15 mouse cellular contexts compared by ENCODE assay signal in genomic region chr7:24533806-24534205, GRCm38 (mm10). TPM values are rescaled to one million over a fixed set of nuclear protein-coding genes. Genes with fewer than 3 reads are reported as not detected.
DNase-seq lines count a peak whose midpoint lies in the region; ATAC-seq and TF ChIP-seq lines count a peak whose summit lies in the region.
"Had no signal": no experiment of that assay in that cellular context is flagged by ENCODE, and none has a peak within 500 bp of the region (broad histone marks: within the 10 kb centered on the region; RNA-seq: fewer than 3 reads in every experiment).

No protein-coding gene starts in this region.

- peak; percentile 41 to 42 for DNase-seq in cerebellum, postnatal 25 days
- no peak for DNase-seq in cerebellum, adult 11 months
- no peak for DNase-seq in neural tube, embryonic 10.5 days (ENCODE audit: extremely low spot score, low spot score)
- no peak for DNase-seq in hindbrain, postnatal 0 days (ENCODE audit: low spot score)
- DNase-seq in spleen, postnatal 4 days (ENCODE audit: low spot score in 2 of 2): no peak
- no peak for DNase-seq in retina, postnatal 1 day
- DNase-seq: adrenal gland, postnatal 36 days; cerebellum, adult 8-10 months; gastrocnemius, postnatal 25 days; lung, postnatal 14 days had no signal

- peak overlapping the region; percentile 46 for H3K4me2 ChIP-seq in neural tube, embryonic 12.5 days (replicated peaks)
- peak overlapping the region; percentile 37 for H3K4me2 ChIP-seq in hindbrain, postnatal 0 days (ENCODE audit: low read depth, low read length)
- H3K4me2 ChIP-seq in neural tube, embryonic 14.5 days (ENCODE audit: low read depth, low read length): 0 out of 2 replicates have a peak overlapping the region, but pooled peaks have one; percentile 8

- H3K27me3 ChIP-seq in neural tube, embryonic 12.5 days (replicated peaks): peaks cover 14% of the 10 kb centered on the region
- no peaks in the 10 kb centered on the region for H3K27me3 ChIP-seq in hindbrain, postnatal 0 days (ENCODE audit: insufficient read depth, low read length)
- no peaks in the 10 kb centered on the region for H3K27me3 ChIP-seq in neural tube, embryonic 14.5 days (ENCODE audit: control insufficient read depth, insufficient read depth, low read length)

- no peak overlapping the region for H3K27ac ChIP-seq in neural tube, embryonic 12.5 days
- no peak overlapping the region for H3K27ac ChIP-seq in hindbrain, postnatal 0 days
- no peak overlapping the region for H3K27ac ChIP-seq in neural tube, embryonic 14.5 days (ENCODE audit: low read depth, low read length)

- WGBS in neural tube, embryonic 12.5 days: 15% methylated on average over 42 of the region's 42 CpGs
- 27% methylated on average over 42 of the region's 42 CpGs for WGBS in hindbrain, postnatal 0 days
- 17% methylated on average over 23 of the region's 42 CpGs for WGBS in neural tube, embryonic 14.5 days

- H3K9me3 ChIP-seq in neural tube, embryonic 12.5 days: no peaks in the 10 kb centered on the region
- no peaks in the 10 kb centered on the region for H3K9me3 ChIP-seq in hindbrain, postnatal 0 days (ENCODE audit: low read length)
- no peaks in the 10 kb centered on the region for H3K9me3 ChIP-seq in neural tube, embryonic 14.5 days (ENCODE audit: control insufficient read depth, low read length)

- H3K4me1 ChIP-seq in neural tube, embryonic 12.5 days: peaks cover 35% of the 10 kb centered on the region
- H3K4me1 ChIP-seq in hindbrain, postnatal 0 days (ENCODE audit: insufficient read depth, low read length): peaks cover 12% of the 10 kb centered on the region; the same call in 1 of the 2 replicates
- peaks cover 33% of the 10 kb centered on the region for H3K4me1 ChIP-seq in neural tube, embryonic 14.5 days (ENCODE audit: control insufficient read depth, insufficient read depth, low read length)

- H3K36me3 ChIP-seq in neural tube, embryonic 12.5 days: peaks cover 34% of the 10 kb centered on the region
- peaks cover 17% of the 10 kb centered on the region; the same call in 1 of the 2 replicates for H3K36me3 ChIP-seq in hindbrain, postnatal 0 days (ENCODE audit: insufficient read depth, low read length)
- H3K36me3 ChIP-seq in neural tube, embryonic 14.5 days (ENCODE audit: control insufficient read depth, insufficient read depth, low read length): peaks cover 16% of the 10 kb centered on the region

- no peak overlapping the region; the same call in 1 of the 2 replicates for H3K4me3 ChIP-seq in neural tube, embryonic 12.5 days
- H3K4me3 ChIP-seq in hindbrain, postnatal 0 days (ENCODE audit: low read length): no peak overlapping the region
- H3K4me3 ChIP-seq in neural tube, embryonic 14.5 days (ENCODE audit: low read depth, low read length): peak overlapping the region; percentile 13; the same call in 1 of the 2 replicates
- H3K4me3 ChIP-seq: erythroblast, embryonic 14.5 days had no signal

- H3K9ac ChIP-seq in neural tube, embryonic 12.5 days: peak overlapping the region; percentile 33; the same call in 1 of the 2 replicates
- H3K9ac ChIP-seq in hindbrain, postnatal 0 days (replicated peaks; ENCODE audit: low read length): no peak overlapping the region; the same call in 1 of the 2 replicates
- no peak overlapping the region; the same call in 1 of the 2 replicates for H3K9ac ChIP-seq in neural tube, embryonic 14.5 days (replicated peaks; ENCODE audit: low read depth, low read length)

- no peak for TF ChIP-seq CTCF in hindbrain, postnatal 0 days (IDR thresholded peaks at IDR 0.05; ENCODE audit: low read depth)

- ATAC-seq in neural tube, embryonic 12.5 days (ENCODE audit: low FRiP score, low read depth): no peak
- no peak for ATAC-seq in hindbrain, postnatal 0 days
- ATAC-seq in neural tube, embryonic 14.5 days (ENCODE audit: low read depth): no peak
- ATAC-seq: intestine, postnatal 0 days had no signal

RNA-seq across cellular contexts. Expression of gene Irgq, which starts 3.3 kb away (rescaled TPM):
- 27.5 and 30.7 TPM in 2 replicates for polyA plus RNA-seq in neural tube, embryonic 12.5 days (2016; fragmentation: Nextera tagmentation; extraction: Ambion mirVana)
- 103 and 107 TPM in 2 replicates for total RNA-seq in hindbrain, postnatal 0 days (2014; rRNA removed)
- polyA plus RNA-seq in hindbrain, postnatal 0 days (2015; fragmentation: Nextera tagmentation; extraction: Ambion mirVana): 16.9 and 20.0 TPM in 2 replicates
- 21.5 and 27.0 TPM in 2 replicates for polyA plus RNA-seq in neural tube, embryonic 14.5 days (2014; fragmentation: Nextera tagmentation; extraction: Ambion mirVana)

RNA-seq across cellular contexts. Expression of gene Pinlyp, which starts 12.1 kb away (rescaled TPM):
- polyA plus RNA-seq in neural tube, embryonic 12.5 days (2016; fragmentation: Nextera tagmentation; extraction: Ambion mirVana): not detected in 2 replicates
- total RNA-seq in hindbrain, postnatal 0 days (2014; rRNA removed): not detected in 2 replicates
- polyA plus RNA-seq in hindbrain, postnatal 0 days (2015; fragmentation: Nextera tagmentation; extraction: Ambion mirVana): not detected in 2 replicates
- not detected in 2 replicates for polyA plus RNA-seq in neural tube, embryonic 14.5 days (2014; fragmentation: Nextera tagmentation; extraction: Ambion mirVana)
- total RNA-seq: adrenal gland, postnatal 36 days; gastrocnemius, postnatal 25 days; left cerebral cortex, adult 8-10 months had no signal
- polyA plus RNA-seq: erythroblast, embryonic 14.5 days; intestine, postnatal 0 days had no signal

RNA-seq across cellular contexts. Expression of gene Xrcc1, which starts 12.3 kb away (rescaled TPM):
- 83.4 and 89.8 TPM in 2 replicates for polyA plus RNA-seq in neural tube, embryonic 12.5 days (2016; fragmentation: Nextera tagmentation; extraction: Ambion mirVana)
- total RNA-seq in hindbrain, postnatal 0 days (2014; rRNA removed): 36.7 and 50.8 TPM in 2 replicates
- polyA plus RNA-seq in hindbrain, postnatal 0 days (2015; fragmentation: Nextera tagmentation; extraction: Ambion mirVana): 44.0 and 45.1 TPM in 2 replicates
- 54.1 and 57.4 TPM in 2 replicates for polyA plus RNA-seq in neural tube, embryonic 14.5 days (2014; fragmentation: Nextera tagmentation; extraction: Ambion mirVana)

RNA-seq across cellular contexts. Expression of gene AC161166.1, which starts 21.6 kb away (rescaled TPM):
- polyA plus RNA-seq in neural tube, embryonic 12.5 days (2016; fragmentation: Nextera tagmentation; extraction: Ambion mirVana): 1.2 and 1.5 TPM in 2 replicates
- total RNA-seq in hindbrain, postnatal 0 days (2014; rRNA removed): not detected in 2 replicates
- 0.19 and 0.55 TPM in 2 replicates for polyA plus RNA-seq in hindbrain, postnatal 0 days (2015; fragmentation: Nextera tagmentation; extraction: Ambion mirVana)
- polyA plus RNA-seq in neural tube, embryonic 14.5 days (2014; fragmentation: Nextera tagmentation; extraction: Ambion mirVana): 1.6 and 2.2 TPM in 2 replicates
- total RNA-seq: adrenal gland, postnatal 36 days; gastrocnemius, postnatal 25 days; left cerebral cortex, adult 8-10 months had no signal
- polyA plus RNA-seq: erythroblast, embryonic 14.5 days had no signal

RNA-seq across cellular contexts. Expression of gene Zfp428, which starts 27.0 kb away (rescaled TPM):
- polyA plus RNA-seq in neural tube, embryonic 12.5 days (2016; fragmentation: Nextera tagmentation; extraction: Ambion mirVana): 172 and 176 TPM in 2 replicates
- 138 and 152 TPM in 2 replicates for total RNA-seq in hindbrain, postnatal 0 days (2014; rRNA removed)
- 219 and 222 TPM in 2 replicates for polyA plus RNA-seq in hindbrain, postnatal 0 days (2015; fragmentation: Nextera tagmentation; extraction: Ambion mirVana)
- 165 and 211 TPM in 2 replicates for polyA plus RNA-seq in neural tube, embryonic 14.5 days (2014; fragmentation: Nextera tagmentation; extraction: Ambion mirVana)

Comparison
In these comparisons a context has a peak if more than half of its experiments do, and no peak if none do; other contexts are left out.
1. DNase-seq: peak in cerebellum, postnatal 25 days (2 of 2); none in cerebellum, adult 11 months (single experiment), neural tube, embryonic 10.5 days (single experiment), hindbrain, postnatal 0 days (single experiment), spleen, postnatal 4 days (0 of 2) and retina, postnatal 1 day (single experiment).
2. Peak in every context shown above with its lines, with median percentiles within 50 percentile points of each other: H3K4me2 ChIP-seq.